Mouse (Mus musculus) gastrocnemius, postnatal 14 days (tissue): ENCODE measurements around the gene Tfec. TPM values are rescaled to one million over a fixed set of nuclear protein-coding genes. Genes with fewer than 3 reads are reported as not detected.
A peak's percentile ranks its signal among the peaks of the same experiment; 100 is the strongest.

Experiments
- DNase-seq: peaks from one replicate; pipeline ENCODE4 v3.0.0; 2021; ENCODE audit warnings: mixed read lengths
- intact Hi-C: fragments of 180-260 bp; cut with DNase I; formaldehyde crosslinking; loops from one replicate; pipeline ENCODE4 v1.15.1; 2025; ENCODE audit warnings: low total_unique reads
- total RNA-seq, 2 experiments: library from RNA; stranded (reverse); gene quantifications; 2 replicates each; pipeline ENCODE4 v1.2.3; 2021

Tfec gene
- total RNA-seq, 2 experiments from 2014 or later, result 0.18 to 0.25 TPM

- intact Hi-C loops, result no loop called here
- peak; percentile 17 for DNase-seq
These were observed 100.6 kb downstream of the Tfec start for GRCm38 (mm10) chr6:16797669-16798068.

DNA sequence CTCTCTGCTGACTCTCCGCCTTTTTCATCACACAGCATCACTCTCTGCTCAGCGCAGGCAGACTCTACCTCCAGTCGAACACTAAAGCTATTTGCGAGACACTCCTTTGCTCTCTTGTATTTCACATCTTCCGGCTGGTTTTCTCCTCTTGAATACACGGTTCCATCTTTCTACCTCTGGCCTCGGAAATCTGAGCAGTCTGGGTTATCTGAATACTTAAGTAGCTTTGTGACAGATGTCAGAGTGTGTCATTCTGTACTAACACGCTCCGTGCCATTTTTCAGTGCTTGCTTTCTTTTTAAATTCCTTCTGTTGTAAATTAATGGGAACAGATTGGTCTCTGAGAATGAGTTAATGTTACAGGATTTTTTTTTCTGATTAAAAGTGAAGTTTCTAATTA, 101.3 kb downstream of the Tfec start:
- intact Hi-C loops, result no loop called here
- no peak for DNase-seq

DNA sequence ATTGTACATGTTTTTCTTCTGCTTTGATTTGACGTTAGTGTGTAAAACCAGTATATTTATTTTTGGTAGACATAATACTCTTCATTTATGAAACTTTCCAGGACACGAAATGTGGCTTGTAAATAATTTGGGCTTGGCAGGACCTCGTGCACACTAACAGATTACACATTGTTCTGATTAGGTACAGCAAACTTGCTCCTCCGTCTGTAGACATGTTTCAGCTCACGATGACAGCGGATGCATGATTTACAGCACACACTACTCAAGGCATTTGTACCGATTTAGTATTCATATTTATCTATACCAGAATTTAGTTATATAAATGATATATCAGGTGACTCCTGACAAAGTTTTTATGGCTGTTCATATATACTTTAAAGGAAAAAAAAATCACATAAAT, 104.2 kb downstream of the Tfec start:
- no peak for DNase-seq
- intact Hi-C loops, result no loop called here

DNA sequence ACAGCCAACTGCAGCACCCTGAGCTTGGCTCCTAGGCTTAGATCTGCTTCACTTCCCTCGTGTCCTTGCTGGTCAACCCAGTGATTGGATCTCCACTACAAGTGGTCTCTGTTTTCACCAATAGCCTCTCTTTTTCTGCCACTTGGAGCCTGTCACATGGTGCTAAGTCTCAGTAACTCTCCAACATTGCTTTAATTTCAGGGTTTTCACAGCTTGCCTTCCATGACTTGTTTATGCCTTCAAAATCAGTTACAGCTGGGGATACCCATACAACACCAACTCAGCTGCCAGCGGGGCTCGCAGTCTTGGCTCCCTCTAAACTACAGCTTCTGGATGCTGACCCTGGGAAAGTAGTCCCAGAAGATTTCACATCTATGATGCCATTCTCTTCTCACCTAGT, 113.1 kb downstream of the Tfec start:
- intact Hi-C loops, result no loop called here
- DNase-seq, result no peak

Other genes with a start within 250 kb of the Tfec start
- gene Tes, start 166.7 kb upstream of the Tfec start, total RNA-seq, result 1 to 10 TPM; 2.7 to 2.8 TPM